Mouse (Mus musculus) megakaryocyte, embryonic 14.5 days (primary cell): Measurements from ENCODE around the gene Tmem131l.

ENCODE experiments used
- FLI1 ChIP-seq: IDR thresholded peaks from 2 replicates; pipeline ENCODE4 v1.6.1; 2012; ENCODE audit warnings: low read length, inconsistent platforms, mixed read lengths
- GATA1 ChIP-seq: IDR thresholded peaks from 3 replicates; pipeline ENCODE4 v1.6.1; 2012; ENCODE audit warnings: mixed read lengths, low read length, inconsistent platforms, borderline replicate concordance

DNA sequence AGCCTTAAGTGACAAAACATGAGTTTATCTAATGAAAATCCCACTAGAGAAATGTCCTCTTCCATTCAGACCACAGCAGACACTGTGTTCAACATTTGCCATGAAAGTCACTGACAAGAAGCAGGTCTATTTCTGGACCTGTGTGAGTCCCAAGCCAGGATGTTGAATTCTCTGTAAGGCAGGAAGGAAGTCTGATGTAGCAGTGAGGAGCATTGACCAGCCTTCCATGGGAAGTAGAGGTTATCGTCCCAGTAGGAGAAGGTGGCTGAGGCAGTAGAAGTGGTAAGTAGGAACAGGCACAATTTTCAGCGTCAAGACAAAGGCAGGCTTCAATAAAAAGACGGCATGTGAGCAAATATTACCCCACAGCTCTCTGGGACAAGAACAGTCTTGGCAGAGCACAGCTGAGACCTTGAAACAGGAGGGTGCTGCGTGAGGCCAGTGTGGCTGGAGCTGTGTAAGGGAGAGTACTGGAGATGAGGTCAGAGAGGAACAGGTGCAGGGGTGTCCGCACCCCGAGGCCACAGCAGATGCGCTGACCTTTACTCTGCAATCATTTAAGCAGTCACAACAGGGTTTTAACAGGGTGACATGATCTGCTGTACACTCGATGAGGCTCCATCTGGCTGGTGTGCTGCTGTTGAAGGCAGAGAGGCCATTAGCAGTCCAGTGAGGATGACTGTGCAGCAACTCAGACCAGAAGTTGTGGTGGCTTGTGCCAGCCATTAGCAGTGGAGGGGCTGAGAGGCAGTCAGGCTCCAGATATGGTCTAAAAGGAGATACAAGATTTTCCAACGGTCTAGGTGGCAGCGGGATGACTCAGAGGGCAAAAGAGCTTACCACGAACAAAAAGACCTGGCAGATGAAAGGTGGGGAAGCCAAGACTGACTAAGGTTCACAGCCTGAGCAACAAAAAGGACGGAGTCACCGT is 21.8 kb upstream of the Tmem131l start:
- TF ChIP-seq GATA1 (no peak), FLI1 (no peak)
